Mouse (Mus musculus) kidney, adult 8-10 months (tissue): ENCODE measurements at regions not wholly inside any gene's neighbourhood (a gene's known extent, or its start where the extent isn't known, plus 50 kb on each side); places are given as distances from the start of the nearest gene placed in this dataset.
A peak's percentile ranks its signal among the peaks of the same experiment; 100 is the strongest.

Experiments used
- DNase-seq, 2 experiments: peaks; one replicate each; pipeline ENCODE4 v3.0.0; 2022

DNA sequence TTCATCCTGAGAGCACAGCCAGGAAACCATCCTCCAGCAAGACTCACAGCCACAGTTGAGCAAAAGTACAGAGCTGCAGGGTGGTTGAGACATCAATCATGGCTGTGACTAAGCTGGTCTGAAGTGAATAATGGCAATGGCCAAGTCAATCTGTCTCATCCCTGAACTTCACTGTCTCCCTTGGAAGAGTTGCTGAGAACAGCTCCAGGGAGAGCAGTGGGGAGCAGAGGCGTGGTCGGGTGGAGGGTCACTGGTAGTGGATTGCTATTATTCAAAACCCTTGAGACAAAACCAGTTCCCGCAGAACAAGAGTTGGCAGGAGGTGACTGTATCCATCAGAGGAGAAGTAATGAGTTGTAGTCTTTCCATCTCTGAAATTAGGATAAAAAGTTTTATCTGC lies 185.7 kb upstream of the Tmem72 start:
- DNase-seq = no peak

DNA sequence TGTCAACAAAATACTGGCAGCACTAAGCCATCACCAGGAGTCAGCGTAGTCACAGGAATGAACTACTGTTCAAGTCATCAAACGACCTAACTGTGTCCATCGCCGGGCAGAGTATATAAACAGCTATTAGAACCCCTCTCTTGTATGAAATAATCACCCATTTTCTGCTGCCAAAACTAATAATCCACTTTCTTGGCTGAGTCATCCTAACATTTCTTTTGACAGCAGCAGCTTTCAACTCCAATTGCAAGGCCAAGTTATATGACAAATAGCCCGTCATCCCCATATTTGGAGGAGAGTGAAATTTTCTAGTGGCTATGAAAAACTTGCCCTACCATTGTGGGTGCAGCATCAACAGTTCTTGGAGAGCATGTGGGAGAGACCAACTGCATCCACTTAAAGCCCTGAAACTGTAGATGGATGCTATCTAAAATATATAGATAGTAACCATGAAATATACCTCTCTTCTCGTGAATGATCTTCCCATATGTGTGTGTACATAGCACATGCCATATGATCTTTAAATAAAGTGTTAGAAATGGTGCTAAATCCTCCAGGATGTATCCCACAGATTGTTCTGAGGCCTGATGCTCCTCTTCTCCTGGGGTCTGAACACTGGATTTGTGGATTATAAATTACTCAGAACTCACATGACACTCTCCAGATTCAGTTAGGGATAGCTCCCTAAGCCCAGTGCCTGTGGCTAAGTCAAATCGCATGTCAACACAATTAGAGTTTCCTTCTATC lies 189.9 kb upstream of the Tmem72 start:
- DNase-seq = no peak

DNA sequence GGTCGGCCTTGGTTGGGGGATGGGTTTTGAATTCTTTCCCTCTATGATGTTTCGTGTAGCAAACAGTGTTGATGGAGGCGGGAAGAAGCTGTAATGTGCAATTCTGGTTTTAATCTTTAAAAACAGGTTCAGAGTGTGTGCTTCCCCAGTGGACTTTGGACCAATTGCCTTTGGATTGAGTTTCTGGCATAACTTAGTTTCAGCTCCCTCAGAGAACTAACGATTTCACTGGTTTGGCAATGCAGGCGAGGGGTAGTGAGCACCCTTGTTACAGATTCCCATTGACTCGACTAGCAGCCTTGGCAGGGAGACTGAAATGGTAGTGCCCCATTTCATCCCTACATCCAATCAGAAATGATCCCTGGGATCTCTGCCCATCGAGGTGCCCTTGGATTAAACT lies 193.9 kb upstream of the Tmem72 start:
- DNase-seq = no peak

DNA sequence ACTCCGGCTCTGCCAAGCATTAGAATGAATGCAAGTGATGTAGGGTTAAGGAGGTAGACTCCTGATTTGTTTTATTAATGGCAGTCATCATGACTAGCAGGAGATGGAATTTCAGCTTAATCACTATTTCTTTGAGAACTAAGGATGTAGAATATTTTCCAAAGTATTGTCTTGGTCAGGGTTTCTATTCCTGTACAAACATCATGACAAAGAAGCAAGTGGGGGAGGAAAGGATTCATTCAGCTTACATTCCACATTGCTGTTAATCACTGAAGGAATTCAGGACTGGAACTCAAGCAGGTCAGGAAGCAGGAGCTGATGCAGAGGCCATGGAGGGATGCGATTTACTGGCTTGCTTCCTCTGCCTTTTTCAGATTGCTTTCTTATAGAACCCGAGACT lies 195.4 kb upstream of the Tmem72 start:
- no peak for DNase-seq

DNA sequence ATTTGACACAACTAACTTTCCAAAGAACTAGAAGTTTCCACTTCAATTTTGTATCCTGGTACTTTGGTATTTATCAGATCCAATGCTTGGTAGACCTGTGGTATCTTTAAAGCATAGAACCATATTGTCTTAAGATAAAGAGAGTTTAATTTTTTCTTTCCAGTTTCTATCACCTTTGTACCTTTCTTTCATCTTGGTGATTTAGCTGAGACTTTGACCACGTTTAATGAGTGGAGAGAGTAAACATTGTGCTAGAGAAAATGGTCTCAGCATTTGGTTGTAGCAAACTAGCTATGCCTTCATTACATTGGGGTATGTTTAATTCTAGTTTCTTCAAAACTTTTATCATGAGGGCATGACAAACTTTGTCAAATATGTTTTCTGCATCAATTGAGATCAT lies 197.4 kb upstream of the Tmem72 start:
- DNase-seq = no peak

DNA sequence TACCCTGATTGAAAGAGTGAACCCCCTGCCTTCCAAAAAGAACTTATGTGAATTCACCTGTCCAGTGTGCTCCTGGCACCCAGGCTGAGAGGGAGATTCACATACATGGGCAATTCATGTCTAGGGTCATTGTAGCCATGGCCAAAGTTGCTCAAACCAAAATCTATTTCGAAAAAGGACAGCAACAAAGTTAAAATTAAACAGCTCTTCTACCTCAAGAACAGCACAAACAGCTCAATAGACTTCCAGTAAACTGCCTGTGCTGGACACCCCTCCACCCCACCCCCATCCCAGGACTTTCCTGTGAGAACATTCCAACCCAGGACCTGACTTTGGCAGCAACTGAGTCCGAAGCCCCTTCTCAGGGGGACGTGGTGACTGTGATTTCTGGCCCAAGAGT lies 218.3 kb upstream of the Tmem72 start:
- no peak for DNase-seq

DNA sequence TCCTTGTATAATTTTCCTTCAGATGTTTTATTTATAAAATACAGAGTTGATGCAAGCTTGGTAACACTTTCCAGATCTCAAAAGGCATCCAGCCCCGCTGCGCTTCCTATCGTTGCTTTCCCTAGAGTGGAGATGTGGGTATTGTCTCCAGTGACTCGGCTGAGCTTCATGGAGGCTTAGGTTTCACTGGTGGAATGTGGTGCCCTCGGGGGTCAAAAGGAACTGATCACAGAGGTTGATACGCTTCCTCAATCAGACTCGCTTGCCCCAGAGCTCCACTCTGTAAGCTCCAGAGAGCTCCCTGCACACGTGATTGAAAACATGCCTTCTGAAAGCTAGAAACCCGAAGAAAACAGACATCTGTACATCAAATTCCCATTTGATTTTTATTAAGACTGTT lies 224.9 kb upstream of the Tmem72 start:
- no peak for DNase-seq

DNA sequence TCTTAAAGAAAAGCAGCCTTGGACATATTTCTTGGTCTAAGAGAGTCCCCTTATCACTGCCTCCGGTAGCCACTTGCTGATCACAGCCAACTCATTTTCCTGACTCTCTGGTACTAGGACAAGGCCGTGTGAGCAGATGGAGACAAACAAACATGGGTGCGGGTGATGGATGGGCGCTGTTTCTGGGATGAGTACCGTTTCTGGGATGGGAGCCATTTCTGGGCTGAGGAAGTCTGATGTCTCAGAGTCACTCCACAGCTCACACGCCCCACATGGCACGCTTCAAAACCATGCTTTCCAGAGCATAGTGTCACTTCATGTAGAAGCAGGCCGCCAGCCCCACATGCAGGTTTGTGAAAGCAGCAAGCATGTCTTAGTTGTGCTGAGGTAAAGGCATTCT lies 225.6 kb upstream of the Cxcl12 start:
- no peak for DNase-seq

DNA sequence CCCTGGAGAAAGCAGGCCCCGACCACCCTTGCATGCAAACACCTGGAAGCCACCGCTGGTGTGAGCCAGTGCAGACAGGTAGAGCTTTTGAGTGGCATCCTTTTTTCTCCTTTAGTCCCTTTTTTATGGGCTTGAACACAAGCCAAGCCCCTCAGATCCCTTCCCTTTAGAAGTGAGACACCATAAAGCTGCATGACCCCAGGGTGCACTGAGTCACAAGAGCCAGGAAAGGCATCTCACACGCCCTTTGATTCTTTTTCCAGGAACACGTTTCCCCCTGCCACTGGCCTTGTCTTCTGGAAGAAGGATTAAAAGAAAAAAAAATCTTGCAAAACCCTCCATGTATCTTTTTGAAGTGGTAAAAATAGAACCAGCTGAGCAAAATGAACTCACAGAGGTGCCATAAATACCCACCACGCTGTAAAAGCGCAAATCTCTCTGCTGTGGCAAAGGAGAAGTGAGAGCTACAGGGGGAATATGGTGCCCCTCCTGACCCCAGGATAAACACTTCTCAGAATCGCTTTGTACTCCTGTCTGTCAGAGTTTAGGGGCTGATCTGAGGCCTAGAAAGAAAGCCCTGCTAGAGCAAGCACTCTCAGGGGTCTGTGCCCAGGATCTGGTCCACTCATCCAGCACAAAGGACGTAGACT lies 222.1 kb upstream of the Cxcl12 start:
- DNase-seq = no peak

DNA sequence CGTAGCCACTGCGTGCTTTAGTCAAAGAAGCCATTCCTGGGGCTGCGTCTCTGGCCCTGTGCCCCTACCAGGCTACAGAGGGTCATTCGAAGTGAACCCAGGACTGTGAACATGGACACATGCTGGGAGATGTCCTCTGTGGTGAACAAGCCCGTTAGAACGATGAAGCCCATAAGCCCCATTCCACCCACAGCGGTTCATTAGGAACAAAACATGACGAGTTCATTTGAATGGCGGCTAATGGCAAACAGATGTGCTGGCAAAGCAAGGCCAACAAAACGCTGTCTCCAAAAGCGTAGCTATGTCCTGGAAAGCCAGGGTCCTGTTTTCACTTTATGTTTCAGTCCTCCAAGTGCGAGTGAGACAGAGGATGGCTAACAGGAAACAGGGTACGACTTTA lies 208.7 kb upstream of the Cxcl12 start:
- DNase-seq = no peak

DNA sequence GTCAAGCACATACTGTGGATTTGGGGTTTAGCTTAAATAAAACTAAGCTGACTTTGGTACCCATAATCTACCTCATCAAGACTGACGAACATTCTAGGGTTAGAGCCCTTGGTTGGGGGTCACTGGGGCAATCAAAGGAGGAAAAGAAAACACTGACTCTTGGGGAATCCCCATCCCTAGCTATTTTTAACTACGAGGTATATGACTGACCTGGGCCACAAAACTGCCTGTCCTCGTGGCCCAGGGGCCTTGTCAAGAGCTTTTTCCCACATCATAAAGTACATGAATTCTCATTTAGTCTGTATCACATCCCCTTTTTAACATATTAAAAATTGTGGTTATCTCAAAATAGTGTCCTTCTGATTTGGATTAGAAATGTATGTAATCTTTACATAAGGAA lies 207.7 kb upstream of the Cxcl12 start:
- no peak for DNase-seq

DNA sequence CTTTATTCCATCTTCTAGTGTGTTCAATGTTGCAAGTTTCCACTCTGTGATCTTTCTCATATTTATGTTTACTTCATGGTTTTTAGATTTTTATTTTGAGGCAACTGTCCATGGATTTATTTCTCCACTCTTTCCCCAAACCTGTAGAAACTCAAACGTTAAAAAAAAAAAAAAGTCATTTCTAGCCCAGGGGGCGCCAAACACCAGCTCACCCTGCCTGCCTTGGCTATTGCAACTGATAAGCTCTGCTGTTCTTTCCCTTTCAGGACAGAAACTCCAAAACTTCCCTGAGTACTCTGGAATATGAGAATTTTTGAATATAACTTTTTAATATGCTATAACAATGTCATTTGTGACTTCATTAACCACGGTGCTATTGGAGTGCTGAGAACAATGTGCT lies 201.9 kb upstream of the Cxcl12 start:
- DNase-seq = no peak

DNA sequence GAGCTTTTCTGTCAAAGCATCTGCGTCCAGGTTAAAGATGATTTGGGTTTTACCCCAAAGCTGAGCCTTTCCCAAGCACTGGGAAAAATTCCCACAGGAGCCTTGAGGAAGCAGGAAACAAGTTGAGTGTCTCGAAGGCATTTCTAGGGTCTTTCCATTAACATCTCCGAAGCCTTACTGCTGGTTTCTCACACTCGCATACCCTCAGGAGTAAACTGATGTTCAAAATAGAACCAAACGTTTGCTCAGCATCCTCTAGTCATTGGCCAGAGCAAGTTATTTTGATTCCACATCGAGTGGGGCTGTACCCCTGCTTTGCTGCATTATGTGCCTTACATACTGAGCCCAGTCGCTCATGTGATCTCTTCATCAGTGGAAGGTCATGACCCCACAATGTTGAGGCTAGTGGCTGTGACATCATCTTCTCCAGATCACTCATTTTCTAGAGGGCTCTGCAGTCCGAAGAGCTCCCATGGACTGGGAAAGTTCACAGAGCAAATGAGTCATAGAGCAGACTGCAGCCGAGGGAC lies 198.9 kb upstream of the Cxcl12 start:
- DNase-seq = no peak

DNA sequence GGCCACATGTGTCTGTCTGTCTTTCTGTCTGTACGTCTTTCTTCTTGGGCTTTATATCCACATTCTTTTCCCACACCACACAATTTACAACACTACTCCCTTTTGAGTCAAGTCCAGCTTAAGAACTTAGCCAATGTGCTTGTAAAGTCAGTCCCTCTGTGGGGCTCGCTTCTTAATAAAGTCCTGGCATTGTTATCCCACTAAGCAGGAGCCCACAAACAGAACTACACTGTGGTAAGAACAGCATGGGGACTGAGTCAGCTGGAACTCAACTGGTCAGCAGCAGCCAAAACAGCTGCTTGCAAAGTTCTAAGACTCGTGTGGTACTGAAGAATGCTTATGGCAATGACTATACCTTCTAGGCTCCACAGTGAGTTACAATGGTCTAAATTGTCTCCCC lies 193.5 kb upstream of the Cxcl12 start:
- DNase-seq = no peak

DNA sequence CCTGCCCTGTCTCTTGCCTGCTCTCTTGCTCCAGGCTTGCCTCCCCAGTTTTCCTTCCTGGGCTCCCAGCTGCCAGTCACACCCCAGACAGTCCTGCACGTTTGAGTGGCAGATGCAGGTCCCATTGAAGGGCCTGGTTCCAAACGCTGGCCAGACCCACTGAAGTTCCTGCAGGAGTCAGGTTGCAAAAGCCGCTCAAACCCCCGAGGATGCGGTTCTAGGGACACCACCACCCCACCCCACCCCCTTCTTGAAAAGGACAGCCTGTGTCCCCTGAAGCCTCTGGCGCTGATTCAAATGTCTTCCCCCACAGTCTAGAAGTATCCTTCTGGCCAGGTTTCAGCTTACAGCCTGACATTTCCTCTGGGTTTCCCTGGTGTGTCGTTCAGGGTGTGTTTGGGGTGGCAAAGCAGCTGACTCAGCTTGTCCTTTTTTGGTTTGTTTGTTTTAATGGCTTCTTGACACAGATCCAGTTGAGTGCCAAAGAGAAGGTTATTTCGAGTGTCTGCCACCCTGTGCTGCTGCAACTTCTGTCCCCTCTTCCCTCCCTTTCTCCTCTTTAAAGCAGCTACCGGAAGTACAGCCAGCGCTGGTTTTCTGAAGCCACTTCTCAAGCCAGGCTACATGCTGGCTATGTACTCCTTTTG lies 187.9 kb upstream of the Cxcl12 start:
- DNase-seq = peak in 1 of 2 experiments; percentile 4

DNA sequence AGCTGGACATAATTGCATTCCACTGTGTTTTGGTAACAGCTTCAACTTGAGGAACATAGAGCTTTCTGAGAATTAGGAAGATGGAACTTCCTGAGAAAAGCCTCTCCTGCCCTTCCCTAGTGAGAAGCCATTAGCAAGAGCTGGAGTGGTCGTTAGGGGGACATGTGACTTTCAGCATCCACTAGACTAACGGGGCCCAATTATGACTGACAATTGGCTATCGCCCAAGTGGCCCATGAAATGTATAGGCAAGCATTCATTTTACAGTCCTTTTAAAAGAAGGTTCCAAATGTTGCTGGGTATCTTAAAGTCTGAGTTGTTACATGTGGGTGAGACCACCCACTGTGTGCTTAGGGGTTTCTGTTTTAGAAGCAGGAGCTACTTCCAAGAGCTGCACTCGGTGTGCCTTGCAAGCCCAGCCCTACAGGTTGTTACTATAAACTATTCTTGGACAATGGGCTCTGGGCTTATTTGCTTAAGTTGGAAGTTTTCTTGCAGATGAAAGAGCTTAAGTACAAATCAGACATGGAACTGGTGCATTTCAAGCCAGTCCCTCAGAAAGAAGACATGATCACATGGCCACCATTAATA lies 183.1 kb upstream of the Cxcl12 start:
- DNase-seq = no peak

DNA sequence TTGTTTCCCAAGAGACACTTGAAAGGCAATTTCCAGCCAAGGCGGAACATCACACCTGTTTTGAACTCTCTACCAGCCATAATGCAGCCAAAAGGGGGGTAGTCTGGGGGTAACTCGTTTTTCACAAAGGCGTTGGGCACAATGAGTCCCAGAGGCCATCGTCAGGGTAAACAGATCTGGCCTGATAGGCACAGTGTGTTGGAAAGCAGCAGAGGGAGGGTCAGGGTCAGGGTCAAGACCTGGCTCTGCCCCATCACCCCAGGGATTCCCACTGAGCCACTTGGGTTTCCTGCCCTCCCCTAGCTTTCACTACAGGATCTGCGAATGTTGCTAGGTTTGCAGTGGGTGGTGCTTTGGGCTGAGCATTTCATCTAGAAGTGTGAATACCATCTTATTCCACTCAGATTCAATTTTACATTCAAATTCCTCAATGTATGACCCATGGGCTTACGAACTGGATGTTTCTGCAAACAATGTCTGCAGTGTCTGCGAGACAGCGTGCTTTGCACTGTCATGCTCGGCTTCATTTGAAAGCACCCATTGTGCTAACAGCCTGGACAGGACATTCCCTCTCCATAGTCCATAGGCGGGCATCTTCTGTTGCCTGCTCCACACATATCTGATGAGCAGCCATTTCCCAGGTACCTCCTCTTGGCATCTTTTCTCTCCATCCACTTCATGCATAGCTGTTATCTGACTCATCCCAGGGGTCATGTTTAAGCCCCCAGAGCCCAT lies 181.9 kb upstream of the Cxcl12 start:
- no peak for DNase-seq

DNA sequence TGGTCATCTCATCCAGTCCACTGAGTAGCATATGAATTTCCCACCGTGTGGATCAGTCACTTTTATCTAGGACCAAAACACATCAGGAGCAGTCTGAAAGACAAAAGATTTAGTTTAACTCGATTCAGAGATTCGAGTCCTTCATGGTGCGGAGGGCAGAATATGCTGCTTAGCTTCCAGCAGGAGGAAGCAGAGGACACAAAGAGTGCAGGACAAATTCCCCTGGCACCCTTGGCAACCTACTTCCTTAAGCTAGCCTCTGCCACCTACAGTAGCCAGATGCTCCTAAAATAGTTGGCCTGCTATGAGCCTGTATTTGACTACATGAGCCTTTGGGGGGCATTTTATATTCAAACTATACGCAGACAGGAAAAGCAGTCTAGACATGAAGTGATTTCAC lies 181.1 kb upstream of the Cxcl12 start:
- DNase-seq = no peak

DNA sequence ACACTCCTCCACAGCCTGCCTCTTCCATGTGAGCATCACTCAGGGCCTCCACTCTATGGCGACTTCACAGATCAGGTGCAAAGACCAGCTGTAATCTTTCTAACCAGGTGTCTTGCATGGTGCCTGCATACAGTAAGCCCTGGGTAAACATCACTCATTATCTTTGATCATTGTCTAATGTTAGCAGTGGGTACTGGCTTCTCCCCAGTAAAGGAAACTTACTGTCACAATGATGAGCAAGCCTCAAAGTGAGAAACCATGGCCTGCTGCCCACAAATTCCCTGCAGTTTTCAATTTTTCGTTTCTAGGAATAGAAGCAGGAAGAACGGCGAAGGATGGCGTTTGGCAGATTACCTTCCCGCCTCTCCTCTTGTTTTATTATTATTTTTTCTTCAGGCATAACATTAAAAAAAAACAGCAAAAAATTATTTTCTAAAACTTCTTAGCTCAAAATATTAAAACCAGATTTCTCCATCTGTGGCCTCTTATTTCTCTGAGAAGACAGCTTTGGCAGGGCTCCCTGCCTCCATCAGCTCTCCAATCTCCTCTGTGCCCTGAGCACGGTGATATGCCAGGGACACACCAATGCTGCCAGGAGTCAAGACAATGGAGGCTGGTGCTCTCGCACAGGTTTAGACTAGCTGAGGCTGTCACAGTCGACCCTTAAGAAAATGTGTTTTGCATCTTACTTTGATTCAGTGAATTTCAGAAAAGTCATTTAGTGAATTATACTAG lies 169.2 kb upstream of the Cxcl12 start:
- no peak for DNase-seq

DNA sequence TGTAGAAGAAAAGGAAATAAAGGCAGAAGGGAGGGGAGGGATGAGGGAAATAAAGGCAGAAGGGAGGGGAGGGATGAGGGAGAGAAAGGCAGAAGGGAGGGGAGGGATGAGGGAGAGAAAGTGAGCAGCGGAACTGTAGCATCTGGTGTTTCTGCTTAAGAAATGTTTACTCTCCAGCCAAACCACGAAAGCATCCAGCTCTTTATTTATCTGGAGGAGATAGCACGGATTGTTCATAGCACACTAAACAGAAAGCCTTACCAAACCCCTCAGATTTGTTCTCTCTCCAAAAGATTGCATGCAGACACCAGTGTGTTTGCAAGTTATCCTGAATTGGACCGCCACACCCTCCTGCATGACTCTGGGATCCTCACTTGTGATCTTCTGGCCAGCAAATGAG lies 168.4 kb upstream of the Cxcl12 start:
- no peak for DNase-seq

DNA sequence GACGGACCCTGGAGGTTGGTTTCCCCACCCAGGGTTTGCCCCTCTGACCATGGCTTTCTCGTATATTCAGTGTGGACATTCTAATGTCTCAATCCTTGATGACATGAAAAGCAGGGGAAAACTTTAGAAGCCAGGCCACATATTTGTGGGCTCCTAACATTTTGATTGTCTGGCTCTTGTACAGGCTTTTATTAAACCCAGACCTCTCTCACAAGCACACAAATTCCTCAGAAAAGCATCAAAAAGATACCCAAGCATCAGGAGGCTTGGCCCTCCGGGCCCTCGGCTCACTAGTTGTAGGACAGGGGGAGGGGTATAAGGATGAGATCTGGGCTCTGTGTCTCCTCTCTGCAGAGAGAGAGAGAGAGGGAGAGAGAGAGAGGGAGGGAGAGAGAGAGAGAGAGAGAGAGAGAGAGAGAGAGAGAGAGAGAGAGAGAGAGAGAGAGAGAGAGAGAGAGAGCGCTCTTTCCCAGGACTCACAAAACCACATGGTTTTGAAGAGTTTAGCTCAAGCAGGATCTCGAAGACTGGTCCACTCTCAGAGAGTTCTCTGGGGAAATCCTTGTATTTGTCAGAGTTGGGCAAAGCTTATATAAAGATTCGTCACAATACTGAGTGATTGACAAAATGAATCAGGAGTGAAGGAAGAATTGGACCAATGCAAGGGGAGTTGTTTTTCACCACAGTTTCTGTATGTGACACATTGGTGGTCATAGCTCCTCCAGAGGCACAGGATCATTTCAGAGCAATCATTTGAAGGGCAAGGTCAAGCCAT lies 167.2 kb upstream of the Cxcl12 start:
- no peak for DNase-seq

DNA sequence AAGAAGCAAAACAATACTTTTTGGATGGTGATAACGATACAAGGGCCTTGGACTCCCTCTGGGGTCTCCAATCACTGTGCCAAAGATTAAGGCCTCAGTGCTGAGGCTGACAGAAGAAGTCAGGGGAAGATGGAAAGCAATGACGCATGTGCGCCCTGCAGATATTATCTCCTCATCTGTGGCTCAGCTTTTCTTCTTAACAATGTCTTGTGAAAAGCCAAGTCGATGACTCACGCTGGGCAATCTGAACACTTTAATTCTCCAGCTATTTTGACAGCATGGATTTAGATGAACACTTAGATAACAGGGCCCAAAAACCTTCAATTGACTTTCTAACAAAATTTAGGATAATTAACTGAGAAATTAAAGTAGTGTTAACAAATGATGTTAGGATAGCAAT lies 155.7 kb upstream of the Cxcl12 start:
- DNase-seq = no peak
